Mouse (Mus musculus): ENCODE data around the gene En1.

- TF ChIP-seq ZNF384 (IDR thresholded peaks at IDR 0.05; ENCODE audit: low read depth, low read length) (no peak), ZC3H11A (IDR thresholded peaks at IDR 0.05; ENCODE audit: borderline replicate concordance, low read depth, low read length) (no peak), CHD2 (IDR thresholded peaks at IDR 0.05; ENCODE audit: low read depth, low read length) (no peak), MAFK (IDR thresholded peaks at IDR 0.05; ENCODE audit: insufficient read depth, low read depth, low read length) (no peak)
These were observed 14.8 kb upstream of the En1 start for GRCm38 (mm10) chr1:120587431-120587830.
